Comparison of ENCODE assay signal across 18 mouse cellular contexts in the genomic region with DNA sequence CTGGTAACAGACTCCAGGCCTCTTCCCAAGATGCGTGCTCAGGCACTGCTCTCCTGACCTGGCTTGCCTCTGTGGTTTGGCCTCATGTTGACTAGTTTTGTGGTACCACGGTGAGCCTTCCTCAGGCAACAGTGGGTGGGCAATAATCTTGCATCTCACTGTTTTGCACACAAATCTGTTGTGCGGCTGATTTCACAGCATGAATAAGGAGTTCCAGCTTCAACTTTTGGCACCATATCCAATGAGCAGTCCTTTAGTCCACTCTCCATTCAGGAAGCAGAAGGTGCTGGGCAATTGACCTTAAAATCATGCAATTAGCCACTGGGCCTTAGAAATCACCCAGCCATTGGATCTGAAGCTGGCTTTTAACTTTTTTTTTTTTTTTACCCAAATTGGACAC.
"Had no signal": no experiment of that assay in that cellular context is flagged by ENCODE, and none has a peak within 500 bp of the region (broad histone marks: within the 10 kb centered on the region; RNA-seq: fewer than 3 reads in every experiment).

No protein-coding gene starts in this region.

- H3K36me3 ChIP-seq: kidney, embryonic 15.5 days; limb, embryonic 10.5 days; limb, embryonic 13.5 days; liver, embryonic 12.5 days; liver, embryonic 15.5 days; lung, embryonic 15.5 days; midbrain, embryonic 12.5 days had no signal

- H3K9me3 ChIP-seq: kidney, embryonic 15.5 days; limb, embryonic 10.5 days; limb, embryonic 13.5 days; liver, embryonic 12.5 days; liver, embryonic 15.5 days; lung, embryonic 15.5 days; midbrain, embryonic 12.5 days had no signal

- H3K4me1 ChIP-seq: kidney, embryonic 15.5 days; limb, embryonic 10.5 days; limb, embryonic 13.5 days; liver, embryonic 12.5 days; liver, embryonic 15.5 days; lung, embryonic 15.5 days; midbrain, embryonic 12.5 days had no signal

- H3K4me2 ChIP-seq: kidney, embryonic 15.5 days; limb, embryonic 13.5 days; liver, embryonic 12.5 days; liver, embryonic 15.5 days; lung, embryonic 15.5 days; midbrain, embryonic 12.5 days had no signal

- H3K9ac ChIP-seq: kidney, embryonic 15.5 days; limb, embryonic 13.5 days; liver, embryonic 12.5 days; liver, embryonic 15.5 days; lung, embryonic 15.5 days; midbrain, embryonic 12.5 days had no signal

- H3K4me3 ChIP-seq: kidney, embryonic 15.5 days; left cerebral cortex, adult 2 months; limb, embryonic 10.5 days; limb, embryonic 13.5 days; liver, embryonic 12.5 days; liver, embryonic 15.5 days; lung, embryonic 15.5 days; midbrain, embryonic 12.5 days had no signal

- H3K27ac ChIP-seq: kidney, embryonic 15.5 days; left cerebral cortex, adult 2 months; limb, embryonic 10.5 days; limb, embryonic 13.5 days; liver, embryonic 12.5 days; liver, embryonic 15.5 days; lung, embryonic 15.5 days; midbrain, embryonic 12.5 days had no signal

- DNase-seq: kidney, postnatal 10 days; kidney, postnatal 36 days; layer of hippocampus, postnatal 36 days; liver; lung, adult 18-20 months; lung, postnatal 10 days; lung, postnatal 36 days; thymus, adult 18-20 months; thymus, postnatal 36 days had no signal

- H3K27me3 ChIP-seq: kidney, embryonic 15.5 days; limb, embryonic 13.5 days; liver, embryonic 12.5 days; liver, embryonic 15.5 days; lung, embryonic 15.5 days; midbrain, embryonic 12.5 days had no signal

- ATAC-seq: liver, embryonic 12.5 days; midbrain, embryonic 16.5 days had no signal
